Mouse (Mus musculus) heart, adult 2 months (tissue): ENCODE results near the gene Mcrip1. TPM values are rescaled to one million over a fixed set of nuclear protein-coding genes. Genes with fewer than 3 reads are reported as not detected.

Experiments
- DNase-seq, 2 experiments: peaks; one replicate each; pipeline ENCODE4 v3.0.0; 2021
- H3K27ac ChIP-seq: fragments of 200-600 bp; 2 replicates; pipeline ENCODE4 v1.8.1; 2022
- H3K27me3 ChIP-seq: fragments of 200-500 bp; 2 replicates; pipeline ENCODE4 v1.6.1; 2012; ENCODE audit warnings: mild to moderate bottlenecking, low read length, inconsistent platforms, mixed read lengths; ENCODE audit not compliant: control insufficient read depth, insufficient read depth
- H3K36me3 ChIP-seq: fragments of 200-500 bp; 2 replicates; pipeline ENCODE4 v1.6.1; 2012; ENCODE audit warnings: low read length, inconsistent platforms; ENCODE audit not compliant: control insufficient read depth, insufficient read depth
- H3K4me1 ChIP-seq: fragments of 200-500 bp; 2 replicates; pipeline ENCODE4 v1.6.1; 2011; ENCODE audit warnings: low read length; ENCODE audit not compliant: control insufficient read depth, insufficient read depth
- H3K4me3 ChIP-seq: fragments of 200-600 bp; 2 replicates; pipeline ENCODE4 v1.8.1; 2022
- H3K79me2 ChIP-seq: fragments of 200-500 bp; replicated peaks from 2 replicates; pipeline ENCODE4 v1.6.1; 2012; ENCODE audit warnings: mild to moderate bottlenecking, inconsistent platforms, low read length, moderate library complexity, mixed read lengths; ENCODE audit not compliant: control insufficient read depth, insufficient read depth
- H3K9ac ChIP-seq: fragments of 200-500 bp; 2 replicates; pipeline ENCODE4 v1.6.1; 2012; ENCODE audit warnings: low read depth, mild to moderate bottlenecking, control low read depth, inconsistent platforms, low read length, mixed read lengths
- CTCF ChIP-seq: fragments of 200-600 bp; IDR thresholded peaks from 2 replicates; pipeline ENCODE4 v1.8.1; 2022; ENCODE audit warnings: antibody characterized with exemption, mild to moderate bottlenecking, moderate library complexity
- EP300 ChIP-seq: fragments of 200-500 bp; IDR thresholded peaks from 2 replicates; pipeline ENCODE4 v1.6.1; 2011; ENCODE audit warnings: low read depth, low read length, control low read depth; ENCODE audit not compliant: insufficient read depth
- POLR2A ChIP-seq: fragments of 200-500 bp; IDR thresholded peaks from 2 replicates; pipeline ENCODE4 v1.6.1; 2011; ENCODE audit warnings: mild to moderate bottlenecking, low read depth, low read length, control low read depth; ENCODE audit not compliant: insufficient read depth
- WGBS: fragments of 180-500 bp; shearing (Covaris S2); methylation state at CpG from one replicate; pipeline ENCODE4 v1.1.7; 2018; 5-methylcytosine and 5-hydroxymethylcytosine counted together
- intact Hi-C: fragments of 180-260 bp; cut with DNase I; formaldehyde crosslinking; loops from one replicate; pipeline ENCODE4 v1.15.1; 2025
- polyA plus RNA-seq: library from polyadenylated mRNA; depleted of rRNA; stranded (reverse); fragments of >200 nt; gene quantifications from 2 replicates; pipeline ENCODE4 v1.2.3, GENCODE M21; 2012
- total RNA-seq, 2 experiments: library from RNA; stranded (reverse); gene quantifications; 2 replicates each; pipeline ENCODE4 v1.2.3; 2021

Gene Mcrip1
- total and polyA plus RNA-seq, 3 experiments = 38.5 to 84.9 (median 43.9) TPM

GRCm38 (mm10) chr11:120572752-120573584 lies 23.4 kb upstream of the Mcrip1 start, which contains the start of gene P4hb:
TSS of gene P4hb (minus strand) at chr11:120573253.
- H3K27me3 ChIP-seq = no peaks in the 10 kb centered on the region
- intact Hi-C loops = loop anchor here (1.0 kb wide), 1 partner anchor 8 kb away; the partner anchor contains the start of gene Arhgdia
- peaks cover 6% of the 10 kb centered on the region for H3K4me1 ChIP-seq
- peak; percentile 99 to 100 for DNase-seq
- under 1% methylated on average over 92 of the region's 94 CpGs for WGBS
- H3K4me3 ChIP-seq = peak within 1 kb of the TSS; percentile 85
- peak within 1 kb of the TSS; percentile 98 for H3K27ac ChIP-seq
- peaks cover 1% of the 10 kb centered on the region; the same call in 1 of the 2 replicates for H3K79me2 ChIP-seq
- H3K36me3 ChIP-seq = no peaks in the 10 kb centered on the region; the same call in 1 of the 2 replicates
- H3K9ac ChIP-seq = peak within 1 kb of the TSS; percentile 90
- TF ChIP-seq EP300 = peak; percentile 60; the same call in 1 of the 2 replicates
- no peak for TF ChIP-seq CTCF
- peak; percentile 97 for TF ChIP-seq POLR2A

GRCm38 (mm10) chr11:120572417-120572751 lies 22.9 kb upstream of the Mcrip1 start:
- Histone ChIP-seq H3K36me3 (no peaks in the 10 kb centered on the region; the same call in 1 of the 2 replicates), H3K9ac (peak overlapping the region; percentile 90), H3K79me2 (peaks cover 1% of the 10 kb centered on the region), H3K4me1 (peaks cover 6% of the 10 kb centered on the region), H3K27ac (peak overlapping the region; percentile 98), H3K27me3 (no peaks in the 10 kb centered on the region), H3K4me3 (peak overlapping the region; percentile 80)
- intact Hi-C loops = no loop called here
- TF ChIP-seq POLR2A (no peak), EP300 (no peak), CTCF (no peak)
- under 1% methylated on average over 24 of the region's 24 CpGs for WGBS
- DNase-seq = no peak

- H3K36me3 ChIP-seq = no peaks in the 10 kb centered on the region; the same call in 1 of the 2 replicates
- no peak for TF ChIP-seq CTCF
- 0 out of 2 replicates have a peak, but pooled peaks have one; percentile 13 for TF ChIP-seq POLR2A
- no peak for TF ChIP-seq EP300
These were observed 22.4 kb upstream of the Mcrip1 start for GRCm38 (mm10) chr11:120571754-120572416.

GRCm38 (mm10) chr11:120571122-120571521 lies 21.6 kb upstream of the Mcrip1 start:
- Histone ChIP-seq H3K4me3 (no peak overlapping the region; the same call in 1 of the 2 replicates), H3K27me3 (no peaks in the 10 kb centered on the region), H3K79me2 (peaks cover 1% of the 10 kb centered on the region), H3K4me1 (peaks cover 6% of the 10 kb centered on the region), H3K36me3 (no peaks in the 10 kb centered on the region; the same call in 1 of the 2 replicates), H3K9ac (no peak overlapping the region), H3K27ac (no peak overlapping the region)
- no peak for TF ChIP-seq EP300
- TF ChIP-seq POLR2A = no peak
- no peak for TF ChIP-seq CTCF
- intact Hi-C loops = loop anchor here (2.0 kb wide), 1 partner anchor 22 kb away; the partner anchor contains the start of gene Mcrip1
- WGBS = 54% methylated on average over 3 of the region's 3 CpGs
- no peak for DNase-seq

More at GRCm38 (mm10) chr11:120571754-120572416, 22.4 kb upstream of the Mcrip1 start:
- H3K4me3 ChIP-seq = peak overlapping the region; percentile 80
- H3K4me1 ChIP-seq = peaks cover 6% of the 10 kb centered on the region
- H3K27ac ChIP-seq = peak overlapping the region; percentile 98
- H3K27me3 ChIP-seq = no peaks in the 10 kb centered on the region
- no peak for DNase-seq
- intact Hi-C loops = loop anchor here (2.0 kb wide), 1 partner anchor 23 kb away; the partner anchor contains the start of gene Mcrip1
- peaks cover 1% of the 10 kb centered on the region for H3K79me2 ChIP-seq
- WGBS = 2% methylated on average over 11 of the region's 11 CpGs
- peak overlapping the region; percentile 90 for H3K9ac ChIP-seq

- Histone ChIP-seq H3K4me1 (peaks cover 5% of the 10 kb centered on the region), H3K36me3 (no peaks in the 10 kb centered on the region; the same call in 1 of the 2 replicates), H3K79me2 (peaks cover 1% of the 10 kb centered on the region), H3K27me3 (no peaks in the 10 kb centered on the region), H3K9ac (no peak overlapping the region), H3K4me3 (no peak overlapping the region), H3K27ac (no peak overlapping the region)
- 86% methylated on average over 6 of the region's 6 CpGs for WGBS
- DNase-seq = no peak
- TF ChIP-seq POLR2A = no peak
- TF ChIP-seq EP300 = no peak
- no peak for TF ChIP-seq CTCF
- intact Hi-C loops = no loop called here
These were observed 18.8 kb upstream of the Mcrip1 start for GRCm38 (mm10) chr11:120568324-120568723.

- Histone ChIP-seq H3K27me3 (no peaks in the 10 kb centered on the region), H3K9ac (no peak overlapping the region), H3K79me2 (no peaks in the 10 kb centered on the region; the same call in 1 of the 2 replicates), H3K4me1 (no peaks in the 10 kb centered on the region), H3K4me3 (no peak overlapping the region), H3K27ac (no peak overlapping the region), H3K36me3 (no peaks in the 10 kb centered on the region)
- TF ChIP-seq POLR2A = no peak
- no peak for TF ChIP-seq EP300
- TF ChIP-seq CTCF = no peak
- intact Hi-C loops = no loop called here
- 73% methylated on average over 9 of the region's 9 CpGs for WGBS
- no peak for DNase-seq
These were observed 15.6 kb upstream of the Mcrip1 start for GRCm38 (mm10) chr11:120565114-120565513.
